7 mouse cellular contexts compared by ENCODE assay signal in the genomic region with DNA sequence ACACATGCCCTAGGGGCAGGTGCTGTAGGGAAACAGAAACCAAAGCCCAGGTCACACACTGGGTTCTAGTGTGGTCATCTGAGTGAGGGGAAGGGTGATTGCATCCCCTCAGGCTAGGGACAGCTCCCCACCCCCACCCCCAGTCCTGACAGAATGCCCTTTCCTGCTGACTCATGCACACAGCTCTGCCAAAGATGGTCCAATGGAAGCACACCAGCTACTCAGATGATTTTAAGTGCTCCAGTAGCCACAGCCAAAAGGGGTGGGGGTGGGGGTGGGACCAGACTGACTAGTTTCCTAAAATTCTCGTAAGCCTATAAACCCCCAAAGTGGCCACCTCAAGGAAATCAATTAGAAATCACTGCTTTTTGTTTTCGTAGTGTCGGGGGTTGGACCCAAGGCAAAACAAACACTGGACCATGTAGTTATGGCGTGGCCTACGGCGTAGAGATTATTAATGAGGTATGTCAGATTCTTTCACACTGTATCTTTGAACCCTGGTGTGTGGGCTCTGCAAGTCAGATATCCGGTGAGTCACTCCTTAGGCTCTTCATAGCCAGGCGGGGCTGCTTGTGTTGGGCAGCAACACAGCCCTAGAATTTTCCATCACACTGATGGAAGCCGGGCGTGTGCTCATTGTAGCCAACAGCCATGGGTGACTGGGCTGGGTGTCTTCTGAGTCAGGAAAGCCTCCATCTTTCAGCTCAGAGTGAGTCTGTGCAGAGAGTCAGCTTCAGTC. TPM values are rescaled to one million over a fixed set of nuclear protein-coding genes. Genes with fewer than 3 reads are reported as not detected.
DNase-seq lines count a peak whose midpoint lies in the region; ATAC-seq lines count a peak whose summit lies in the region.

No protein-coding gene starts in this region.

- peak overlapping the region; percentile 83; the same call in 1 of the 2 replicates for H3K27ac ChIP-seq in intestine, embryonic 14.5 days (ENCODE audit: low read depth)

- ATAC-seq in intestine, embryonic 14.5 days (replicated peaks; ENCODE audit: low FRiP score, low TSS enrichment, low read depth): no peak
- ATAC-seq in frontal cortex, adult (ENCODE audit: low TSS enrichment): no peak

- peak; percentile 25 for DNase-seq in CD4-positive, CD25-positive, alpha-beta regulatory T cell, adult 2 months (ENCODE audit: low read depth, low spot score)
- DNase-seq in Muller cell, postnatal 12 days (ENCODE audit: inconsistent ontology term): peak; percentile 93
- DNase-seq in gastrocnemius, adult 8-10 months (ENCODE audit: low spot score in 2 of 2): peak; percentile 18 to 29
- no peak for DNase-seq in intestine, embryonic 14.5 days (ENCODE audit: low spot score)
- DNase-seq in lung, postnatal 4 days: peak; percentile 36 to 64
- DNase-seq in cerebellum, adult 8-10 months: no peak

- H3K4me3 ChIP-seq in intestine, embryonic 14.5 days (ENCODE audit: low read depth, low read length): no peak overlapping the region

- no peaks in the 10 kb centered on the region for H3K27me3 ChIP-seq in intestine, embryonic 14.5 days (replicated peaks; ENCODE audit: control insufficient read depth, insufficient read depth, low read length)

- H3K4me2 ChIP-seq in intestine, embryonic 14.5 days (ENCODE audit: low read length): no peak overlapping the region

- no peaks in the 10 kb centered on the region for H3K9me3 ChIP-seq in intestine, embryonic 14.5 days (ENCODE audit: control insufficient read depth, low read length)

- no peaks in the 10 kb centered on the region for H3K36me3 ChIP-seq in intestine, embryonic 14.5 days (ENCODE audit: control insufficient read depth, insufficient read depth, low read length)

- no peak overlapping the region for H3K9ac ChIP-seq in intestine, embryonic 14.5 days (ENCODE audit: low read length)

- WGBS in intestine, embryonic 14.5 days: 46% methylated on average over 10 of the region's 10 CpGs

- H3K4me1 ChIP-seq in intestine, embryonic 14.5 days (replicated peaks; ENCODE audit: control insufficient read depth, insufficient read depth, low read length): peaks cover 53% of the 10 kb centered on the region

RNA-seq across cellular contexts. Expression of a gene that starts 54.3 kb away (rescaled TPM):
- 10 to 100 TPM; 22.2 to 31.2 (median 23.5) TPM for total RNA-seq in gastrocnemius, adult 8-10 months (2022)
- polyA plus RNA-seq in intestine, embryonic 14.5 days (2014; fragmentation: Nextera tagmentation; extraction: Ambion mirVana): 11.3 and 11.5 TPM in 2 replicates

Comparison
In these comparisons a context has a peak if more than half of its experiments do, and no peak if none do; other contexts are left out.
1. DNase-seq: peak in CD4-positive, CD25-positive, alpha-beta regulatory T cell, adult 2 months (single experiment), Muller cell, postnatal 12 days (single experiment), gastrocnemius, adult 8-10 months (2 of 2) and lung, postnatal 4 days (2 of 2); none in intestine, embryonic 14.5 days (single experiment) and cerebellum, adult 8-10 months (single experiment).